Mouse (Mus musculus): ENCODE data around the gene Glo1. TPM values are rescaled to one million over a fixed set of nuclear protein-coding genes. Genes with fewer than 3 reads are reported as not detected.

The Glo1 gene
- polyA plus RNA-seq, 1 experiment = 122 TPM

GRCm38 (mm10) chr17:30609305-30609979, 17.2 kb downstream of the Glo1 start:
- Histone ChIP-seq H3K27me3 (ENCODE audit: control insufficient read depth, insufficient read depth, insufficient read length) (no peaks in the 10 kb centered on the region), H3K79me2 (ENCODE audit: control insufficient read depth, insufficient read depth) (peaks cover 77% of the 10 kb centered on the region), H3ac (ENCODE audit: control insufficient read depth, insufficient read length, low read depth) (no peak overlapping the region), H3K79me3 (ENCODE audit: low read depth) (peaks cover 51% of the 10 kb centered on the region), H3K36me3 (ENCODE audit: control insufficient read depth, insufficient read depth) (peaks cover 9% of the 10 kb centered on the region), H3K4me3 (ENCODE audit: insufficient read depth, poor library complexity, severe bottlenecking) (no peak overlapping the region)
- TF ChIP-seq MAX (IDR thresholded peaks at IDR 0.05) (peak; percentile 11), USF1 (IDR thresholded peaks at IDR 0.05; ENCODE audit: low read depth) (peak; percentile 91), CEBPB (IDR thresholded peaks at IDR 0.05; ENCODE audit: low read depth) (no peak)

GRCm38 (mm10) chr17:30607909-30608495, 18.7 kb downstream of the Glo1 start:
- Histone ChIP-seq H3K79me3 (ENCODE audit: low read depth) (peaks cover 53% of the 10 kb centered on the region), H3K79me2 (ENCODE audit: control insufficient read depth, insufficient read depth) (peaks cover 83% of the 10 kb centered on the region), H3ac (ENCODE audit: control insufficient read depth, insufficient read length, low read depth) (no peak overlapping the region), H3K36me3 (ENCODE audit: control insufficient read depth, insufficient read depth) (peaks cover 24% of the 10 kb centered on the region), H3K4me3 (ENCODE audit: insufficient read depth, poor library complexity, severe bottlenecking) (no peak overlapping the region), H3K27me3 (ENCODE audit: control insufficient read depth, insufficient read depth, insufficient read length) (no peaks in the 10 kb centered on the region)
- TF ChIP-seq USF1 (IDR thresholded peaks at IDR 0.05; ENCODE audit: low read depth) (no peak), MYOD1 (IDR thresholded peaks at IDR 0.05; ENCODE audit: control insufficient read depth, insufficient read length, low read depth) (no peak), MAX (IDR thresholded peaks at IDR 0.05) (no peak), FOSL1 (IDR thresholded peaks at IDR 0.05; ENCODE audit: insufficient read depth, low read length, poor library complexity, severe bottlenecking) (no peak), CTCF (IDR thresholded peaks at IDR 0.05; ENCODE audit: control insufficient read depth, insufficient read depth, insufficient read length) (no peak), CEBPB (IDR thresholded peaks at IDR 0.05; ENCODE audit: low read depth) (no peak), MYOG (IDR thresholded peaks at IDR 0.05; ENCODE audit: control insufficient read depth, extremely low read depth, insufficient read length) (no peak)

DNA sequence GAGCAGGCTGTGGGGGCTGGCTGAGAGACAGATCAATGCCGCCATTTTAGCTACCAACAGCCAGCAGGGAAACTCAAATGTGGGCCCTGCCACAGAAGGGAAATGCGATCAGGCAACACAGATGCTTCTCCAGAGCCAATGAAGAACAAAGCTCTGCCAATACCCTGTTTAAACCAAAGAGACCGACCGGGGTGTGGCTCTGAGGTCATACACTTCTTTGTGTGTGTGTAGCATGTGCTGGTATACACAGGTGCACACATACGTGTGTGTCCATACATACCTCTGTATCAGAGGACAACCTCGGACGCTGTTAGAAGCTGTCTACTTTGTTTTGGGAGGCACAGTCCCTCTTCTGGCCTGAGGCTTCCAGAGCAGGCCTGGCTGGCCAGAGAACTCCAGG, 19.3 kb downstream of the Glo1 start:
- peaks cover 53% of the 10 kb centered on the region for H3K79me3 ChIP-seq (ENCODE audit: low read depth)
- TF ChIP-seq USF1 (IDR thresholded peaks at IDR 0.05; ENCODE audit: low read depth) (no peak), CTCF (IDR thresholded peaks at IDR 0.05; ENCODE audit: control insufficient read depth, insufficient read depth, insufficient read length) (no peak), MYOD1 (IDR thresholded peaks at IDR 0.05; ENCODE audit: control insufficient read depth, insufficient read length, low read depth) (no peak)
- H3K79me2 ChIP-seq (ENCODE audit: control insufficient read depth, insufficient read depth) = peaks cover 83% of the 10 kb centered on the region
- no peaks in the 10 kb centered on the region for H3K27me3 ChIP-seq (ENCODE audit: control insufficient read depth, insufficient read depth, insufficient read length)
- H3ac ChIP-seq (ENCODE audit: control insufficient read depth, insufficient read length, low read depth) = no peak overlapping the region
- peaks cover 30% of the 10 kb centered on the region for H3K36me3 ChIP-seq (ENCODE audit: control insufficient read depth, insufficient read depth)
- H3K4me3 ChIP-seq (ENCODE audit: insufficient read depth, poor library complexity, severe bottlenecking) = no peak overlapping the region

DNA sequence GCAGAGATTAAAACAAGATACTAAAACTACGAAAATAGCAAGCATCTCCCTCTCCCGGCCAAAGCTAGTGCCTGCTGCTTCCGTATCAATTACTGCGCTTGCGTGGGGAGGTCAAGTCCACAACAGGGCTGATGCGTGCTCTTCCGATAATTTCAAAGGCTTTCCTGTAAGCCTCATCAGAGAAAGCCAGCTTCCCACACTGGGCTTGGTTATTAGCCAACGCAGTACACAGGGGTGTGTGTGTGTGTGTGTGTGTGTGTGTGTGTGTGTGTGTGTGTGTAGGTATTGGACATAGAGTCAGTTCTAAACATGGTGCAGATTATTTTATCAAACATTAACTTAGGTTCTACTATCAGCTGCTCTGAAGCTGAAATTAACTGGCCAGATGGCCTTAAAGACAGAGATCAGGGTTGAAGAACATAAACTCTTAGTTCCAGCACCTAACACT, 20.0 kb downstream of the Glo1 start:
- Histone ChIP-seq H3K79me2 (ENCODE audit: control insufficient read depth, insufficient read depth) (peaks cover 83% of the 10 kb centered on the region), H3ac (ENCODE audit: control insufficient read depth, insufficient read length, low read depth) (no peak overlapping the region), H3K36me3 (ENCODE audit: control insufficient read depth, insufficient read depth) (peaks cover 37% of the 10 kb centered on the region), H3K4me3 (ENCODE audit: insufficient read depth, poor library complexity, severe bottlenecking) (no peak overlapping the region), H3K79me3 (ENCODE audit: low read depth) (peaks cover 51% of the 10 kb centered on the region), H3K27me3 (ENCODE audit: control insufficient read depth, insufficient read depth, insufficient read length) (no peaks in the 10 kb centered on the region)
- TF ChIP-seq MAX (IDR thresholded peaks at IDR 0.05) (no peak), MYOG (IDR thresholded peaks at IDR 0.05; ENCODE audit: control insufficient read depth, extremely low read depth, insufficient read length) (no peak), CEBPB (IDR thresholded peaks at IDR 0.05; ENCODE audit: low read depth) (no peak), FOSL1 (IDR thresholded peaks at IDR 0.05; ENCODE audit: insufficient read depth, low read length, poor library complexity, severe bottlenecking) (no peak), USF1 (IDR thresholded peaks at IDR 0.05; ENCODE audit: low read depth) (no peak), CTCF (IDR thresholded peaks at IDR 0.05; ENCODE audit: control insufficient read depth, insufficient read depth, insufficient read length) (no peak), MYOD1 (IDR thresholded peaks at IDR 0.05; ENCODE audit: control insufficient read depth, insufficient read length, low read depth) (no peak)

DNA sequence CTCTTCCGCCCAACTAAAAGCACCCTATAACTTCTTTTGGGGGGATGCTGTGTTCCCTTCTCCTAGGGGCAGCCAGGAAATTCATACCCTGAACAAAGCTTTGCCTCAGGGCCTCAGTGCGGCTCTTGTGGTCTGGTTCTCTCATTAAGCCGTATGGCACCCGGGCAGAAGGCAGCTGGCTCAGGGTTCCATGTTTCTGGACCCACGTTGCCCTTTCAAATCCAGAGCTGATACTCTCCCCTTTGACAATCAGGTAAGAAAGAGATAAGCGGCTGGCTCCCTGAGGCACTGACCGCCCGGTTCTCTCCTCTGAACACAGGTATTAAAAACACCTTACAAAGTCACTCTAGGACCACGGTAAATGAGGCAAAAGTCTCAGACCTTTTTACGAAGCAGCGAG, 20.5 kb downstream of the Glo1 start:
- Histone ChIP-seq H3K79me2 (ENCODE audit: control insufficient read depth, insufficient read depth) (peaks cover 83% of the 10 kb centered on the region), H3K27me3 (ENCODE audit: control insufficient read depth, insufficient read depth, insufficient read length) (no peaks in the 10 kb centered on the region), H3K4me3 (ENCODE audit: insufficient read depth, poor library complexity, severe bottlenecking) (no peak overlapping the region), H3ac (ENCODE audit: control insufficient read depth, insufficient read length, low read depth) (no peak overlapping the region), H3K79me3 (ENCODE audit: low read depth) (peaks cover 46% of the 10 kb centered on the region), H3K36me3 (ENCODE audit: control insufficient read depth, insufficient read depth) (peaks cover 42% of the 10 kb centered on the region)
- TF ChIP-seq USF1 (IDR thresholded peaks at IDR 0.05; ENCODE audit: low read depth) = no peak
- no peak for TF ChIP-seq FOSL1 (IDR thresholded peaks at IDR 0.05; ENCODE audit: insufficient read depth, low read length, poor library complexity, severe bottlenecking)
- TF ChIP-seq MYOD1 (IDR thresholded peaks at IDR 0.05; ENCODE audit: control insufficient read depth, insufficient read length, low read depth) = no peak
- TF ChIP-seq MAX (IDR thresholded peaks at IDR 0.05) = no peak
- no peak for TF ChIP-seq CEBPB (IDR thresholded peaks at IDR 0.05; ENCODE audit: low read depth)
- TF ChIP-seq MYOG (IDR thresholded peaks at IDR 0.05; ENCODE audit: control insufficient read depth, extremely low read depth, insufficient read length) = no peak
- no peak for TF ChIP-seq CTCF (IDR thresholded peaks at IDR 0.05; ENCODE audit: control insufficient read depth, insufficient read depth, insufficient read length)

- Histone ChIP-seq H3ac (ENCODE audit: control insufficient read depth, insufficient read length, low read depth) (no peak overlapping the region), H3K27me3 (ENCODE audit: control insufficient read depth, insufficient read depth, insufficient read length) (no peaks in the 10 kb centered on the region), H3K79me2 (ENCODE audit: control insufficient read depth, insufficient read depth) (peaks cover 75% of the 10 kb centered on the region), H3K79me3 (ENCODE audit: low read depth) (peaks cover 35% of the 10 kb centered on the region), H3K36me3 (ENCODE audit: control insufficient read depth, insufficient read depth) (peaks cover 53% of the 10 kb centered on the region), H3K4me3 (ENCODE audit: insufficient read depth, poor library complexity, severe bottlenecking) (no peak overlapping the region)
- TF ChIP-seq CTCF (IDR thresholded peaks at IDR 0.05; ENCODE audit: control insufficient read depth, insufficient read depth, insufficient read length) = no peak
- no peak for TF ChIP-seq MYOG (IDR thresholded peaks at IDR 0.05; ENCODE audit: control insufficient read depth, extremely low read depth, insufficient read length)
- no peak for TF ChIP-seq USF1 (IDR thresholded peaks at IDR 0.05; ENCODE audit: low read depth)
- no peak for TF ChIP-seq CEBPB (IDR thresholded peaks at IDR 0.05; ENCODE audit: low read depth)
- TF ChIP-seq MYOD1 (IDR thresholded peaks at IDR 0.05; ENCODE audit: control insufficient read depth, insufficient read length, low read depth) = no peak
- TF ChIP-seq MAX (IDR thresholded peaks at IDR 0.05) = no peak
- no peak for TF ChIP-seq FOSL1 (IDR thresholded peaks at IDR 0.05; ENCODE audit: insufficient read depth, low read length, poor library complexity, severe bottlenecking)
These were observed 21.7 kb downstream of the Glo1 start for GRCm38 (mm10) chr17:30605001-30605400.

Measured in C2C12 (cell line).